Mouse (Mus musculus): ENCODE measurements around the gene Os9. TPM values are rescaled to one million over a fixed set of nuclear protein-coding genes. Genes with fewer than 3 reads are reported as not detected.
"Not testable (repeated sequence)": the region's sequence is repeated elsewhere in the genome, so short reads cannot be mapped to it uniquely, and the experiment has no call there.

Gene Os9
- polyA plus RNA-seq, 1 experiment: 117 TPM

DNA sequence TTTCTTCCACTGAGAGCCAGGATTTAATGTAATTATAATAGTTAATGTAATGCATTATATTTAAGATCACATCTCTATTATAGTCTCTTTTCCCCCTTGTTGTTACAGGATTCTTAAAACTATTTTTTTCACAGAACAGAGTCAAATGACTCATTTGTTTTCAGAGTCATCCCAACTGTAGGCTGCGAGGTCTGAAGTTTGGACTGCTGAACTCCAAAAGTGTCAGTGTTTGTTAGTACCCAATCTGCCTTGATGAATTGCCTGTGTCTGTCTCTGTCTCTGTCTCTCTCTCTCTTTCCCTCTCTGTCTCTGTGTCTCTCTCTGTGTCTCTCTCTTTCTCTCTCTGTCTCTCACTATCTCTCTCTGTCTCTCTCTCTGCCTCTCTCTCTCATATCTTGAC, 35.6 kb upstream of the Os9 start:
- TF ChIP-seq CTCF (IDR thresholded peaks at IDR 0.05; ENCODE audit: extremely low read depth, insufficient read length, insufficient replicate concordance, low read depth, low read length): no peak
- TF ChIP-seq POLR2A (IDR thresholded peaks at IDR 0.05; ENCODE audit: low read depth, low read length): no peak
- Histone ChIP-seq H3K27me3 (ENCODE audit: control insufficient read depth, insufficient read depth, low read length) (no peaks in the 10 kb centered on the region), H3K4me3 (ENCODE audit: low read depth, low read length) (no peak overlapping the region), H3K4me1 (ENCODE audit: control insufficient read depth, insufficient read depth, insufficient read length, low read length) (peaks cover 37% of the 10 kb centered on the region), H3K27ac (ENCODE audit: insufficient read depth, low read depth, low read length) (peak overlapping the region; percentile 99), H3K36me3 (ENCODE audit: control insufficient read depth, insufficient read depth, low read length) (no peaks in the 10 kb centered on the region)
- WGBS: 17% methylated on average over 1 of the region's 1 CpGs

DNA sequence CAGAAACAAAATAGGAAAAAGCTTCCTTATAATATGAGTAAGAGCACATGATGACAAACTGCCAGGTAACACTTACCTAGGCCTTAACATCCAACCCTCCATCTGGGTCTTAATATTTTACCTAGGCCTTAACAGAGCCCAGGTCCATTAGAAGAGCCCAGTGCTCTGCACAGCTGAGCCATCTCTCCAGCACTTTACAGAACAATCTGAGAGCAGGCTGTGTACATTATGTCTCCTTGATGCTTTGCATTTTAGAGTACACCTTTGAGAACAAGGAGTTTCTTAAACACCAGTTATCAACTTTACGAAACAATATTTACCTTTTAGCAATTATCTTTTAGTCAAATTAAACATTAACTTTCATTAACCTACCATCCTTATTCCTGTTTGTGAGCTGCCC, 35.2 kb upstream of the Os9 start:
- Histone ChIP-seq H3K36me3 (ENCODE audit: control insufficient read depth, insufficient read depth, low read length) (no peaks in the 10 kb centered on the region), H3K27me3 (ENCODE audit: control insufficient read depth, insufficient read depth, low read length) (no peaks in the 10 kb centered on the region), H3K27ac (ENCODE audit: insufficient read depth, low read depth, low read length) (peak overlapping the region; percentile 97), H3K4me1 (ENCODE audit: control insufficient read depth, insufficient read depth, insufficient read length, low read length) (peaks cover 37% of the 10 kb centered on the region), H3K4me3 (ENCODE audit: low read depth, low read length) (no peak overlapping the region)
- no peak for TF ChIP-seq CTCF (IDR thresholded peaks at IDR 0.05; ENCODE audit: extremely low read depth, insufficient read length, insufficient replicate concordance, low read depth, low read length)
- TF ChIP-seq POLR2A (IDR thresholded peaks at IDR 0.05; ENCODE audit: low read depth, low read length): no peak
- WGBS: 30% methylated on average over 1 of the region's 1 CpGs

DNA sequence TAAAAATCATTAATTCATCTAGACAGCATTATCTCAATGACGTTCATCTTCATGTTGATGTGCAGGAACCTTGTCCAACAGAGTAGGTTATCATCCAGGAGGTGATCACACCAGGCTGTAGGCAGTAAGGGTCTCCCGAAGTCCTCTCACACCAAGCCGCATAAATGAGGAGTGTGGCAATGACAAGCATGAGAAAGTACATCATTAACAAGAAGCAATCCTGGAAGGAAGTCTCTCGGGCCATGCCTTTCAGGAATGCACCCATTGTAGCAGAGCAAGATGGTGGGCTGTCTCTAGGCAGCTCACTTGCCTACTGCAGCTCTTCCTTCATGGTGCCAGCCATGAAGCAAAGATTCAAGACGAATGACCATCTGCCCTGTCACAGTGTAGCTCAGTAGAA, 33.7 kb upstream of the Os9 start:
- peaks cover 2% of the 10 kb centered on the region; the same call in 1 of the 2 replicates for H3K36me3 ChIP-seq (ENCODE audit: control insufficient read depth, insufficient read depth, low read length)
- peak overlapping the region; percentile 97 for H3K27ac ChIP-seq (ENCODE audit: insufficient read depth, low read depth, low read length)
- WGBS: 55% methylated on average over 5 of the region's 5 CpGs

DNA sequence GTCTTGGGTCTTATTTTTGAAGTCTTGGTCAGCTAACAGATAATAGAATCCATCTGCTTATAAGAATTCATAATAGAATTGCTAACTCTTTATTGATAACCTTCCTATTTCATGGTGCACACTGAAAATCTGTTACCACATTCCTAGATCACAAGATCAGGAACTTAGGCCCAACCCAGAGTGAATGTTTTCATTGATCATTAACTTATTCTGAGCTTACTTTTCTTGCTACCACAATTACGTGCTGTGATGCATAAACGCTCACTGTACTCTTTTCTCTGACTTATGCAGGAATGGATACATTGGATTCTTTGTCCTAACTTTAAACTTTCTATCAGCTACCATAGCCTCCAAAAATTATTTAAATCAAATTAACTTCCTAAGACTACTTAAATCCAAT, 33.3 kb upstream of the Os9 start:
- Histone ChIP-seq H3K4me1 (ENCODE audit: control insufficient read depth, insufficient read depth, insufficient read length, low read length) (peaks cover 34% of the 10 kb centered on the region), H3K36me3 (ENCODE audit: control insufficient read depth, insufficient read depth, low read length) (peaks cover 2% of the 10 kb centered on the region; the same call in 1 of the 2 replicates), H3K27me3 (ENCODE audit: control insufficient read depth, insufficient read depth, low read length) (no peaks in the 10 kb centered on the region), H3K4me3 (ENCODE audit: low read depth, low read length) (no peak overlapping the region), H3K27ac (ENCODE audit: insufficient read depth, low read depth, low read length) (peak overlapping the region; percentile 97)
- WGBS: 27% methylated on average over 2 of the region's 2 CpGs
- no peak for TF ChIP-seq CTCF (IDR thresholded peaks at IDR 0.05; ENCODE audit: extremely low read depth, insufficient read length, insufficient replicate concordance, low read depth, low read length)

More for the DNA sequence above, 33.7 kb upstream of the Os9 start:
- Histone ChIP-seq H3K27me3 (ENCODE audit: control insufficient read depth, insufficient read depth, low read length) (no peaks in the 10 kb centered on the region), H3K4me1 (ENCODE audit: control insufficient read depth, insufficient read depth, insufficient read length, low read length) (peaks cover 38% of the 10 kb centered on the region), H3K4me3 (ENCODE audit: low read depth, low read length) (no peak overlapping the region)
- TF ChIP-seq CTCF (IDR thresholded peaks at IDR 0.05; ENCODE audit: extremely low read depth, insufficient read length, insufficient replicate concordance, low read depth, low read length): no peak
- TF ChIP-seq POLR2A (IDR thresholded peaks at IDR 0.05; ENCODE audit: low read depth, low read length): no peak

DNA sequence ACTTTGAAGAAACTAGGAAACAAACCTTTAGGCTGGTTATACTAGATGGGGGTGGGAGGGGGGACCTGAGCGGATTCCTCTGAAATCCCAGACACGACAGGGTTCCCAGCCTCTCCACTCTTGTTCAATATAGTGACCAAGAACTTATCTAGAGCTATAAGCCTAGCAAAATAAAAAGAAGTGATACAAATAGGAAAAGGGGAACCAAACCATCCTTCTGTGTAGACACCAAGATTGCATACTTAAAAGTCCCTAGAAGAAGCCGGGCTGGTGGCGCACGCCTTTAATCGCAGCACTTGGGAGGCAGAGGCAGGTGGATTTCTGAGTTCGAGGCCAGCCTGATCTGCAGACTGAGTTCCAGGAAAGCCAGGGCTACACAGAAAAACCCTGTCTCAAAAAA, 32.4 kb upstream of the Os9 start:
- Histone ChIP-seq H3K27ac (ENCODE audit: insufficient read depth, low read depth, low read length) (peak overlapping the region; percentile 85), H3K4me3 (ENCODE audit: low read depth, low read length) (no peak overlapping the region), H3K36me3 (ENCODE audit: control insufficient read depth, insufficient read depth, low read length) (peaks cover 2% of the 10 kb centered on the region; the same call in 1 of the 2 replicates), H3K4me1 (ENCODE audit: control insufficient read depth, insufficient read depth, insufficient read length, low read length) (peaks cover 33% of the 10 kb centered on the region), H3K27me3 (ENCODE audit: control insufficient read depth, insufficient read depth, low read length) (no peaks in the 10 kb centered on the region)
- 89% methylated on average over 7 of the region's 7 CpGs for WGBS
- TF ChIP-seq POLR2A (IDR thresholded peaks at IDR 0.05; ENCODE audit: low read depth, low read length): no peak
- no peak for TF ChIP-seq CTCF (IDR thresholded peaks at IDR 0.05; ENCODE audit: extremely low read depth, insufficient read length, insufficient replicate concordance, low read depth, low read length)

DNA sequence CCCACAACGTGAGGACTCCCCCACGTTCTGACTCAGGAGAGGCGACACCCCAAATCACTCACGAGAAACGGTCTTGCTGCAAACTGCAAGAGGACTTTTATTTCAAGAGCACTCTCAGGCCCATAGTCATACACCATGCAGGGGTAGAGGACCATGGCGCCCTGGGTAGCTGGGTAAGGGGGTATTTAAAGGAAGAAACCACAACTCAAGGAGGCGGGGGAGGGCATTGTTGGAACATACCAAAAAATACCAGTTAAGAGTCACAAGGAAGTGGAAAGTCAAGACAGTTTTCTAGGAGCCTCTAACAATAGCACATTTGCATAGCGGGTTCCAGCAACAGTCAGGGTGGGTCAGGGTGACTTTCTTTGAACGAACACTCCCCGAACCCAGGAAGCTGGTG, 31.6 kb upstream of the Os9 start:
- 77% methylated on average over 10 of the region's 10 CpGs for WGBS
- not testable (repeated sequence) for H3K36me3 ChIP-seq (ENCODE audit: control insufficient read depth, insufficient read depth, low read length); H3K4me3 ChIP-seq (ENCODE audit: low read depth, low read length); H3K27me3 ChIP-seq (ENCODE audit: control insufficient read depth, insufficient read depth, low read length)
- H3K27ac ChIP-seq (ENCODE audit: insufficient read depth, low read depth, low read length): peak overlapping the region; percentile 78
- H3K4me1 ChIP-seq (ENCODE audit: control insufficient read depth, insufficient read depth, insufficient read length, low read length): peaks cover 31% of the 10 kb centered on the region

DNA sequence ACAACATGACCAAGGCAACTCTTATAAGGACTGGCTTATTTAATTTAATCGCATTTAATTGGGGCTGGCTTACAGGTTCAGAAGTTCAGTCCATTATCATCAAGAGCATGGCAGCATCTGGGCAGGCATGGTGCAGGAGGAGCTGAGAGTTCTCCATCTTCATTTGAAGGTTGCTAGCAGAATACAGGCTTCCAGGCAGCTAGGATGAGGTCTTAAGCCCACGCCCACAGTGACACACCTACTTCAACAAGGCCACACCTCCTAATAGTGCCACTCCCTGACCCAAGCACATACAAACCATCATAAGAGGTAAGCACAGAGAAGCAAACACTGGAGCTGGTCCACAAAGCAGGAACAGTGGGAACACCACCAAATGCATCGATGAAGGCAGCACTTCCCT, 30.3 kb upstream of the Os9 start:
- peak; percentile 27; the same call in 1 of the 2 replicates for TF ChIP-seq POLR2A (IDR thresholded peaks at IDR 0.05; ENCODE audit: low read depth, low read length)
- H3K36me3 ChIP-seq (ENCODE audit: control insufficient read depth, insufficient read depth, low read length); H3K27me3 ChIP-seq (ENCODE audit: control insufficient read depth, insufficient read depth, low read length); H3K4me3 ChIP-seq (ENCODE audit: low read depth, low read length): not testable (repeated sequence)
- WGBS: 31% methylated on average over 3 of the region's 3 CpGs
- H3K27ac ChIP-seq (ENCODE audit: insufficient read depth, low read depth, low read length): peak overlapping the region; percentile 98
- H3K4me1 ChIP-seq (ENCODE audit: control insufficient read depth, insufficient read depth, insufficient read length, low read length): peaks cover 30% of the 10 kb centered on the region

DNA sequence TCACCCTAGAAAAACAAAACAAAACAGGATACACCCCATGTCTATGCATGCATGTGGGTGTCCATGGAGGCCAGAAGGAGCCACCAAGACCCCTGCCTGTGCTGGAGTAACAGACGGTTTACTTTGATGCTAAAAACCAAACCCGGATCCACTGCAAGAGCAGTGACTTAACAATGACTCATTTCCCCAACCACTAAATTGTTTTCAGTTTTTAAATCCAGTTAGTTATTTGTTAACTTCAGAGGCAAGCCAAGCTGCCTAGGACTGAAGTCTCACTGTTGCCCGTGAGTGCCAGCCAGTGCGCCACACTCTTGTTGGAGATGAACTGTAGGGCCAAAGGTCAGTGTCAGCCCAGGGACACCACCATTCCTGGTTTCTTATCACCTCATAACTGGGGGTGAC, 29.5 kb upstream of the Os9 start:
- Histone ChIP-seq H3K36me3 (ENCODE audit: control insufficient read depth, insufficient read depth, low read length) (peaks cover 6% of the 10 kb centered on the region), H3K27ac (ENCODE audit: insufficient read depth, low read depth, low read length) (peak overlapping the region; percentile 98), H3K4me3 (ENCODE audit: low read depth, low read length) (peak overlapping the region; percentile 49), H3K4me1 (ENCODE audit: control insufficient read depth, insufficient read depth, insufficient read length, low read length) (peaks cover 26% of the 10 kb centered on the region), H3K27me3 (ENCODE audit: control insufficient read depth, insufficient read depth, low read length) (no peaks in the 10 kb centered on the region)
- TF ChIP-seq POLR2A (IDR thresholded peaks at IDR 0.05; ENCODE audit: low read depth, low read length) (peak; percentile 73; the same call in 1 of the 2 replicates), CTCF (IDR thresholded peaks at IDR 0.05; ENCODE audit: extremely low read depth, insufficient read length, insufficient replicate concordance, low read depth, low read length) (no peak)
- WGBS: 24% methylated on average over 4 of the region's 4 CpGs
